Comparison of ENCODE assay signal across 14 mouse cellular contexts in genomic region chr13:83124651-83125050, GRCm38 (mm10).
"Had no signal": no experiment of that assay in that cellular context is flagged by ENCODE, and none has a peak within 500 bp of the region (broad histone marks: within the 10 kb centered on the region; RNA-seq: fewer than 3 reads in every experiment).

No protein-coding gene starts in this region.

- H3K27me3 ChIP-seq: kidney, embryonic 15.5 days; limb, embryonic 15.5 days; liver, embryonic 12.5 days; midbrain, embryonic 15.5 days; stomach, embryonic 15.5 days had no signal

- H3K36me3 ChIP-seq: kidney, embryonic 15.5 days; limb, embryonic 15.5 days; liver, embryonic 12.5 days; midbrain, embryonic 10.5 days; midbrain, embryonic 15.5 days; stomach, embryonic 15.5 days had no signal

- H3K9me3 ChIP-seq: kidney, embryonic 15.5 days; limb, embryonic 15.5 days; liver, embryonic 12.5 days; midbrain, embryonic 10.5 days; midbrain, embryonic 15.5 days; stomach, embryonic 15.5 days had no signal

- H3K4me2 ChIP-seq: kidney, embryonic 15.5 days; limb, embryonic 15.5 days; liver, embryonic 12.5 days; lung, embryonic 14.5 days; midbrain, embryonic 15.5 days; stomach, embryonic 15.5 days had no signal

- H3K27ac ChIP-seq: kidney, embryonic 15.5 days; limb, embryonic 15.5 days; liver, embryonic 12.5 days; midbrain, embryonic 10.5 days; midbrain, embryonic 15.5 days; stomach, embryonic 15.5 days had no signal

- H3K4me1 ChIP-seq: kidney, embryonic 15.5 days; limb, embryonic 15.5 days; liver, embryonic 12.5 days; midbrain, embryonic 15.5 days; stomach, embryonic 15.5 days had no signal

- H3K4me3 ChIP-seq: kidney, embryonic 15.5 days; limb, embryonic 15.5 days; liver, embryonic 12.5 days; midbrain, embryonic 10.5 days; midbrain, embryonic 15.5 days; stomach, embryonic 15.5 days had no signal

- ATAC-seq: liver, embryonic 12.5 days; midbrain, embryonic 15.5 days had no signal

- H3K9ac ChIP-seq: kidney, embryonic 15.5 days; limb, embryonic 15.5 days; liver, embryonic 12.5 days; lung, embryonic 14.5 days; midbrain, embryonic 15.5 days; stomach, embryonic 15.5 days had no signal

- DNase-seq: kidney, adult 2 months; kidney, postnatal 14 days; lung, embryonic 14.5 days; lung, postnatal 10 days; lung, postnatal 4 days; spleen, adult 18-20 months; thymus, adult 2 months; thymus, postnatal 25 days had no signal
